Mouse (Mus musculus) ES-E14 (cell line): ENCODE results near the gene Krit1.

Source experiments
- CHD2 ChIP-seq: IDR thresholded peaks from 2 replicates; pipeline ENCODE4 v1.6.1; 2014; ENCODE audit warnings: mild to moderate bottlenecking, low read depth, low read length, inconsistent platforms
- HCFC1 ChIP-seq: IDR thresholded peaks from 2 replicates; pipeline ENCODE4 v1.6.1; 2012; ENCODE audit warnings: low read length, inconsistent platforms, borderline replicate concordance; ENCODE audit not compliant: insufficient read depth
- MAFK ChIP-seq: IDR thresholded peaks from 2 replicates; pipeline ENCODE4 v1.6.1; 2014; ENCODE audit warnings: mild to moderate bottlenecking, low read depth, low read length, inconsistent platforms; ENCODE audit not compliant: insufficient read depth
- ZC3H11A ChIP-seq: IDR thresholded peaks from 2 replicates; pipeline ENCODE4 v1.6.1; 2012; ENCODE audit warnings: low read depth, mild to moderate bottlenecking, inconsistent platforms, low read length, borderline replicate concordance

GRCm38 (mm10) chr5:3784751-3785496 lies 18.1 kb upstream of the Krit1 start:
- TF ChIP-seq HCFC1 (no peak), MAFK (peak; percentile 52; the same call in 1 of the 2 replicates), ZC3H11A (no peak), CHD2 (no peak)
